Mouse (Mus musculus) testis, adult 2 months (tissue): ENCODE data around the gene Ptma. TPM values are rescaled to one million over a fixed set of nuclear protein-coding genes. Genes with fewer than 3 reads are reported as not detected.

ENCODE experiments used
- H3K27ac ChIP-seq: fragments of 200-500 bp; 2 replicates; pipeline ENCODE4 v1.5.1; 2012; ENCODE audit warnings: low read depth, low read length; ENCODE audit not compliant: control insufficient read depth, insufficient read depth
- H3K27me3 ChIP-seq: fragments of 200-500 bp; 2 replicates; pipeline ENCODE4 v1.6.1; 2012; ENCODE audit warnings: mild to moderate bottlenecking, low read length, moderate library complexity; ENCODE audit not compliant: control insufficient read depth, insufficient read depth
- H3K36me3 ChIP-seq: fragments of 200-500 bp; 2 replicates; pipeline ENCODE4 v1.6.1; 2012; ENCODE audit warnings: mild to moderate bottlenecking, low read length; ENCODE audit not compliant: control insufficient read depth, insufficient read depth
- H3K4me1 ChIP-seq: fragments of 200-500 bp; 2 replicates; pipeline ENCODE4 v1.6.1; 2012; ENCODE audit warnings: low read length; ENCODE audit not compliant: control insufficient read depth, insufficient read depth
- H3K4me3 ChIP-seq: fragments of 200-500 bp; 2 replicates; pipeline ENCODE4 v1.5.1; 2012; ENCODE audit warnings: low read depth, mild to moderate bottlenecking, low read length, moderate library complexity, mixed read lengths; ENCODE audit not compliant: control insufficient read depth
- CTCF ChIP-seq: fragments of 200-500 bp; IDR thresholded peaks from 2 replicates; pipeline ENCODE4 v1.5.1; 2012; ENCODE audit warnings: low read depth, mild to moderate bottlenecking, inconsistent platforms, low read length, moderate library complexity; ENCODE audit not compliant: control insufficient read depth, insufficient read depth, insufficient replicate concordance
- POLR2A ChIP-seq: fragments of 200-500 bp; IDR thresholded peaks from 2 replicates; pipeline ENCODE4 v1.6.1; 2012; ENCODE audit warnings: low read depth, mild to moderate bottlenecking, inconsistent platforms, low read length, moderate library complexity; ENCODE audit not compliant: control insufficient read depth
- polyA plus RNA-seq: library from polyadenylated mRNA; depleted of rRNA; stranded (reverse); fragments of >200 nt; gene quantifications from 2 replicates; pipeline ENCODE4 v1.2.3, GENCODE M21; 2012

Ptma gene
- polyA plus RNA-seq, 1 experiment, result 126 TPM

DNA sequence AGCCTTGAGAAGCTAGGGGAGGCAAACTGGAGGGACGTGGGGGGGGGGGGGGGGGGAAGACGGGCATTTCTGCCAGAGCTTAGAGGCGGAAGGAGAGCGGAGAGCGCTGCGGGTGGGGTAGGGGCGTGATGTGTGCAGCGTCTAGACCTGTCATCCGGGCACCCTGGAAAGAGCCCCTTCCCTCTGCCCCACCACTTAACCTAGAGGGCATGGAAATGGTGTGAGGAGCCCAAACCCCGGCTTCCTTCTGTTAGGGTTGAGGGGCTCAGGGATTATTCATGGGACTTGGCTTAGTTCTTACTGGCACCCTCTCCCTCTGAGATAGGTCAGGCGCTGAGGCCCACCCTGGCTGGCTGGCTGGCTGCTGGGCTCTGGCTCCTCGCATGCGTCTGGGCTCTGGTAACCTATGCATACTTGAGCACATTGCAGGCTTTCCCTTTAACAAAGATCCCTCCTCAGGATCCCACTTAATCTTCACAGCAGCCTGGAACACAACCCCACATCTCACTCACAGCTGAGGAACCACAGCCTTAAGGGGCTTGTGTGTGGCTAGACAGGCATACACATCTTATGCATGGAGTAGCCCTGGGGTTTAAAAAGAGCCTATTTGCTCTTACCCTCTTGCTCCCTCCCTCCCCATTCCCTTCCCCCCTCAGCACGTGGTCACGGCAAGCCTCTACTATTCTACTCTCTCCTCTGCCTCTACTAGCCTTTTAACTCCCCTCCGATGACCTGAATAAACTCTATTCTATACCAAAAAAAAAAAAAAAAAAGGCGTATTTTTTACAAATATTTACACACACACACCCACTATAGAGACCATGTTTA is 24.1 kb upstream of the Ptma start:
- no peaks in the 10 kb centered on the region for H3K27me3 ChIP-seq
- no peak overlapping the region for H3K27ac ChIP-seq
- no peaks in the 10 kb centered on the region for H3K36me3 ChIP-seq
- H3K4me3 ChIP-seq, result no peak overlapping the region
- no peak for TF ChIP-seq POLR2A
- no peak for TF ChIP-seq CTCF
- peaks cover 29% of the 10 kb centered on the region for H3K4me1 ChIP-seq

DNA sequence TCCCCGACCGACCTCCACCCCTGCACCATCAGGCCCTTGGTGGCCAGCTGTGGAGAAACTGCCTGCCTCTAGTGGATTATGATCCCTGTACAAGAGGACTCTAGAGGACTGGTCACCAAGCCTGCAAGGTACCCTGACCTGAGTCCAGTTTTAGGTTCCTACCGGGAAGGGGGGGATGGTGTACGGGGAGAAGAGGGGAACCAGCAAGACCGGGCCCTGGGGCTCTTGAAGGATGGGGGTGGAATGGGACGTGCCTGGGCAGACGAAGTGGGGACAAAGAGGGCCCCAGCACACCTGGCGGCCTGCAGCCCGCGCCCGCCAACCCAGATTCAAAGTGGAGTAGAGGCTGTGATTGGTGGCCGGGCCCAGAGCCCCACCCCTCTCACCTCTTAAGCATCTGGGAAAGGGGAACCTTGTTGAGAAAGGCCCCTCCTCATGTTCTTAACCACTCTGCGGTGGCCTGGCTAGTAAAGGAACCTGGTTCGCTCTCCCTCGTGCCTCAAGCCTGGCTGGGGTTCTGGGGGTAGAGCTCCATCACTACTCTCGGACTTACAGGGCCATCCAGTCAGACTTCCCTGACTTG is 23.3 kb upstream of the Ptma start:
- Histone ChIP-seq H3K4me1 (peaks cover 29% of the 10 kb centered on the region), H3K27me3 (no peaks in the 10 kb centered on the region), H3K4me3 (peak overlapping the region; percentile 84), H3K36me3 (no peaks in the 10 kb centered on the region), H3K27ac (peak overlapping the region; percentile 78)
- TF ChIP-seq POLR2A, result no peak
- TF ChIP-seq CTCF, result no peak

GRCm38 (mm10) chr1:86503906-86504696 is 22.4 kb upstream of the Ptma start:
- Histone ChIP-seq H3K27ac (peak overlapping the region; percentile 78), H3K4me1 (peaks cover 29% of the 10 kb centered on the region), H3K4me3 (peak overlapping the region; percentile 84), H3K27me3 (no peaks in the 10 kb centered on the region), H3K36me3 (no peaks in the 10 kb centered on the region)
- peak; percentile 37; the same call in 1 of the 2 replicates for TF ChIP-seq POLR2A
- peak; percentile 27; the same call in 1 of the 2 replicates for TF ChIP-seq CTCF

GRCm38 (mm10) chr1:86504697-86505421 is 21.7 kb upstream of the Ptma start:
- H3K4me1 ChIP-seq, result peaks cover 32% of the 10 kb centered on the region
- TF ChIP-seq CTCF (no peak), POLR2A (no peak)
- H3K27me3 ChIP-seq, result no peaks in the 10 kb centered on the region
- peak overlapping the region; percentile 84 for H3K4me3 ChIP-seq
- peak overlapping the region; percentile 59 for H3K27ac ChIP-seq
- no peaks in the 10 kb centered on the region for H3K36me3 ChIP-seq

- H3K4me1 ChIP-seq, result peaks cover 32% of the 10 kb centered on the region
- no peaks in the 10 kb centered on the region for H3K27me3 ChIP-seq
- H3K27ac ChIP-seq, result no peak overlapping the region
- H3K4me3 ChIP-seq, result no peak overlapping the region
- no peak for TF ChIP-seq POLR2A
- no peak for TF ChIP-seq CTCF
- H3K36me3 ChIP-seq, result no peaks in the 10 kb centered on the region
Measured at GRCm38 (mm10) chr1:86505461-86505860, 21.1 kb upstream of the Ptma start.

- Histone ChIP-seq H3K4me3 (no peak overlapping the region), H3K4me1 (peaks cover 29% of the 10 kb centered on the region), H3K36me3 (no peaks in the 10 kb centered on the region), H3K27ac (no peak overlapping the region), H3K27me3 (no peaks in the 10 kb centered on the region)
- TF ChIP-seq POLR2A, result no peak
- TF ChIP-seq CTCF, result no peak
Measured at GRCm38 (mm10) chr1:86506420-86506819, 20.1 kb upstream of the Ptma start.

DNA sequence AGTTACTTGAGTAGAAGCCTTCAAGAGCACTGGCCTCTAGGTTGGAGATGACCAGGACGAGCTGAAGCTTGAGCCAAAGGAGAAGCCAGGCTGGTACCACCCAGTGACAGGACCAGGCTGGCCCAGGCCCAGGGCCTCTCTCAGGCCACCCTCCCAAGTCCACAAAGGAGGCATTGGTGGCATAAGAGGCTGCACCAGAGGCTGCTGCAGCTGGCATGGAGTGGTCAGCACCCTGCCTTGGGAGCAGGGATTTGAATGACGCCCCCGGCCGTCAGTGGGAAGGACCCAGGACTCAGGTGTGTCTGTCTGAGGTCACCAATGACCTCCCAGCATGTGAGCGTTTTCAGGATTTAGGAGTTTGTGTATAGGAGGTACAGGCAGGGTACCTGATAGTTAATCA is 18.7 kb upstream of the Ptma start:
- no peak overlapping the region for H3K27ac ChIP-seq
- no peak for TF ChIP-seq POLR2A
- no peak for TF ChIP-seq CTCF
- no peaks in the 10 kb centered on the region for H3K27me3 ChIP-seq
- peaks cover 26% of the 10 kb centered on the region for H3K4me1 ChIP-seq
- no peaks in the 10 kb centered on the region for H3K36me3 ChIP-seq
- H3K4me3 ChIP-seq, result no peak overlapping the region
